Mouse (Mus musculus) ovary, adult 18-20 months (tissue): ENCODE measurements around the gene Cep95.
"Not testable (repeated sequence)": the region's sequence is repeated elsewhere in the genome, so short reads cannot be mapped to it uniquely, and the experiment has no call there.

Source experiments
- DNase-seq: peaks from one replicate; pipeline ENCODE4 v3.0.0; 2022; ENCODE audit warnings: low spot score, mixed read lengths

Cep95 gene

GRCm38 (mm10) chr11:106776960-106777359 is 12.1 kb upstream of the Cep95 start:
- no peak for DNase-seq

DNA sequence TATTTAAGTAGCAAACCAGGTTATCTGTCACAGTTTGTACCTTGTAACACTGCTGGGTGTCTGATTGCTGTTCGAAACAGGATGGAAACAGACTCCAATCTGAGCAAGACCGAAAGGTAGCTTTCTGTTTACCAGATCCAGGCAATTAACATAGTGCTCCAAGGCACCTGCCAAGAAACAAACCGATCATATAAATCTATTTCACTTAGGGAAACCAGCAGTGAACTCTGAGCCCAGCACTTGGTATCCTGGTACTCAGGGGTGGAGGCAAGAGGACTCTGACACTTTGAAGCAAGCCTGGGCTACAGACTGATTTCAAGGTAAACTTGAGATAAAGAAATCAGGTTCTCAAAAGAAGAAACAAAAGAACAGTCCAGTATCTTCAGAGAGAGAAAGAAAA is 11.7 kb upstream of the Cep95 start:
- no peak for DNase-seq

GRCm38 (mm10) chr11:106778132-106778531 is 10.9 kb upstream of the Cep95 start:
- DNase-seq, result no peak

GRCm38 (mm10) chr11:106778589-106779387 is 10.3 kb upstream of the Cep95 start:
- DNase-seq, result no peak

GRCm38 (mm10) chr11:106779388-106780088 is 9.5 kb upstream of the Cep95 start, which contains the start of gene Polg2:
Polg2 (minus strand) TSS chr11:106779537.
- DNase-seq, result peak; percentile 85

DNA sequence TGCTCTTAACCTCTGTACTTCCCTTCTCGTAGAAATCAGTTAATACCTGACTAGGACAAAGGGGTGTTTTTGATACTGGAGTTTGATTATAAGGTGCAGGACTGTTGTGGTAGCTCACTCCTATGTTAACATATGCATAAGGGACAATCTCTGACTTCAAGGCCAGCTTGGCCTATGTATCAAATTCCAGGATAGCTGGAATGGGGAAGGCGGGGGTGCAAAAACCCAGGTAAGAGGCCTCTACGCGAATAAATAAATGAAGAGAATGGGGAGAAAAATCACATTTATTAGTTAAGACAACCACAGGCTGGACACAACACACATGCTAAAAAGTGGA is 9.0 kb upstream of the Cep95 start:
- no peak for DNase-seq

DNA sequence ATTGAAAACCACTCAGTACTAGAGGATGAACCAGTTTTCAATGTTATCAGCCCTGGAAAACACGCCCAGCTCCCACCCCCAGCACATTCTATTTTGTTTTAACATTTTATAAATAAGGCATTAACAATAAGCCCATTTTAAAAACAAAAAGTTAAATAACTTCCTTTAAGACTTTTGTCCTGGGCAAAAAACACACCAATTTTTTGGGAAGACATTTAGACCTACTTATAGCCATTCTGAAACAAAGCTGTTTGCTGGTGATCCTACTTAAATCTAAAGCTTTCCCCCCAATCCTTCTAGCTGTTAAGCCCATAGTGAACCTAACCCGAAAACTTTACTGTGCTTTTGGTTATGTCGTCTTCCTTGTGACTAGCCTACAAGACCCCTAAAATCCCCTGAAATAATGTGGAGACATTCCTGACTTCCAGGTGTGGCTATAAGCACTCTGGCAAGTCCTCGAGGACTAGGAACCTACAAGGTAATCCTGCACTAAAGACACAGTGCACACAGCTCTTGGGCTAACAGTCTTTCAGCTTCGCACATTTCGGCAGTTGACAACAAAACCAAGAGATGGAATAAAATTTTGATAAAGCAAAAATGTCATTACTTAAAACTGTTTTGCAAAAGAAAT is 8.3 kb upstream of the Cep95 start:
- no peak for DNase-seq

DNA sequence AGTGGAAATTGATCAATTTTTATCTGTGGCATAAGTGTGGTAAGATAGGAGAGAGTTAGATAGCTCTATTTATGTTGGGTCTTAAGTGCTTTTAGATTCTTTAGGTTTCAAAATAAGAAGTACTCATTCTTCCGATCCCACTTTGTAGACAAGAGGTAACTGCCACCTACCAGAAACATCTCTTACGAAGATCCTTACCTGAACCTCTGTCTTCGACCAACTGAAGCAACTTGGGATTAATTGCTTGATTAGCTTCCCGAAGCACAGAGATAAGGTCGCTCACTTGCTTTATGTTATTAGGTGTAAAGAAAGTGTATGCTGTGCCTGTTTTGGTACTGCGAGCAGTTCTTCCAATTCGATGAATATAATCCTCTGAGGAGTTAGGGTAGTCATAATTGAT is 6.8 kb upstream of the Cep95 start:
- DNase-seq, result not testable (repeated sequence)

DNA sequence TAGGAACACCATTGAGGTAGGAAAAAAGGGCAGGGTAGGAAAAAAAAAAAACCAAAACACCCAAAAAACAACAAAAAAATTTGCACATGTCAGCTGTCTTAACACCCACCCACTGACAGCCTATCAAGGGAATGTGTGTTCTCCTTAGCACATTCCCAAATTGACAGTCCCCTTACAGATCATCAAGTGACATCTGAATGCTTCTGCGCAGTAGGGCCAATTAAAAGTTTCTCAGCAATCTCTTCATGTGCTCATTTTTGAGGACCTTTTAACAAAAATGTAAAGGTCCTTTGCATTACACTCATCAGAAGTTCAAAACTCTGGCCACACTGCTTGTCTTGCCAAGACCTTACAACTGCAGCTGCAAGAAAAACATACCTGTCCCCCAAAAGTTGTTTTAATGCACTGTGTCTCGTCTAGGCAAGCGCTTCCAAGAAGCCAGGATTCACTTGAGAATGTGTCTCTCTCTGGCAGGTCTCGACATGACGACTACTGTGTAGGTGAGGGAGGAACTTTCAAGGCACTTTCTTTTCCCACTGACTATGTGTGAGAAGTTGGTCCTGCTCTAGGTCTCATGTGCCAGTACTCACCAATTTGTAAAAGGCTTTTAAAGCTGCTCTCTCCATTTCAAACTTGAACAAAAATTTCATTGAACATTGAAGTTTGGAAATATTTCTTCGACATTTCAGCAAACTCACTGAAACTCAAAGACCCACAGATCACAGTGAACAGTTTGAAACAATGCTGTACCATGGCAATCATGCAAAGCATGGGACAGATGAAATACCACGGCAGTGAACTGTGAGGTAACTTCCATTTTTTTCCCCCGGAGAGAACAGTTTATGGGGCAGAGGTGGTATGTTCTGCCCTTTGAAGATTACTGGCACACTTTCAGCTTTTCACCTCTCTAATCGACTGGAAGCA is 5.9 kb upstream of the Cep95 start:
- no peak for DNase-seq

DNA sequence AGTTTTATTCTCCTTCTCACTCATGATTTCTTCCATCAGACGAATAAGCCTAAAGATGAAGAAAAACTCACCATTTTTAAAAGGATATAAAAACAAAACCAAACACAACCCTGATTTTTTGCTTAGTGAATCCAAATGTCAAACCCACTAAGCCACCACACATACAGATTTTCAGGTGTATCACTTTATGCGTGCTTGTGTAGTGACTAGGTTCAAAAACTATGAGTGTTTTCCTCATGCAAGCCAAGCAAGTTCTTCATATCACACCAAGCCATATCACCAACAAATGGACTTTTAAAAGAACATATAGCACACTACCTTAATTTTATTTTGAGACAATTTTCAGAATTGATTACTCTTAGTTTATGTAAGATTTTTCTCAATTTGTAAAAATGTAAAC is 4.6 kb upstream of the Cep95 start:
- no peak for DNase-seq

GRCm38 (mm10) chr11:106785043-106785442 is 4.0 kb upstream of the Cep95 start:
- DNase-seq, result no peak

- DNase-seq, result peak; percentile 81
Observed at GRCm38 (mm10) chr11:106787131-106788025, 1.7 kb upstream of the Cep95 start.

- peak; percentile 94 for DNase-seq
Observed at GRCm38 (mm10) chr11:106788026-106788774, 852 bp upstream of the Cep95 start.

GRCm38 (mm10) chr11:106789649-106790048 is 597 bp downstream of the Cep95 start:
- no peak for DNase-seq

GRCm38 (mm10) chr11:106793846-106794245 is 4.8 kb downstream of the Cep95 start:
- DNase-seq, result no peak

DNA sequence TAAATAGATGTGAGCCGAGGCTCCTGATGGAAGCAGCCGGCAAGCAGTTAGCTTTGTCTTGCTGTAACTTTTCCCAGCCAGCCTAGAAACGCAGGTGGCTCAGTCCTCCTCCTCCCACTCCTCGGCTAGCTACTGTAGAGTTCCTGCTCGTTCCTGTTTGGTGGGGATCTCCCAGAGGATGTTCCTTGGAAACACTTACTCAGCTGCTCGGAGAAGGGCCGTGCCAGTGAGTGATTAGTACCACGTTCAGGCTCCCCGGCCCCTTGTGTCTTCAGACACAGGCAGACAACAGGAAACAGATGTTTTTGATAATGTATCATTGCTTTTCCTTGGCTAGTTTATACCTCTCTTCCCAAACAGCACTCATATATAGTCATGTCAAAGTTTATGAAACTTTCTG is 6.6 kb downstream of the Cep95 start:
- DNase-seq, result no peak

DNA sequence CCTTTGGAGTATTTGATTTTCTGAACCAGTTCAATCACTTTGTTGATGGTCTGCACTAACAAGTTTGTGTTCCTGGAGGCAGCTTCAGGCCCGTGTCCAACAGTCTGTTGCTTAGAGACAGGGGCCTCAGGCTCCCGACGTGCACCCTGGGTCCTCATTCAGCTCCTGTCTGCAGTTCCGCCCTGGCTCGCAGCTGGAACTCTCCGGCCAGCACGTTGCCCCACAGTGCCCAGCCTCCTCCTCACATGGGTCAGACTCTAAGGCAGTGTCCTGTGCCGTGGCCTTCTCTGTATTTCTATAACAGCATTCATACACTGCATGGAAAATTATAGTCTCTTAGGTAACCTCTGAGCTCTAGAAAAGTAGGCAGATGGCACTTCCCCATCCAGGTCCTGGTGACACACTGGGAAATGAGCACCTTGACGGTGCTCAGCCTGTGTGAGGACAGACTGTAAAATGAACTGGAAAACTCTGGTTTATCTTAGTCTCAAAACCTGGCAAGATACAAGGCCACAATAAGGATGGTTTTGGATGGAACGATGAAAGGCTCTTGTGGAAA is 13.1 kb downstream of the Cep95 start:
- DNase-seq, result no peak

DNA sequence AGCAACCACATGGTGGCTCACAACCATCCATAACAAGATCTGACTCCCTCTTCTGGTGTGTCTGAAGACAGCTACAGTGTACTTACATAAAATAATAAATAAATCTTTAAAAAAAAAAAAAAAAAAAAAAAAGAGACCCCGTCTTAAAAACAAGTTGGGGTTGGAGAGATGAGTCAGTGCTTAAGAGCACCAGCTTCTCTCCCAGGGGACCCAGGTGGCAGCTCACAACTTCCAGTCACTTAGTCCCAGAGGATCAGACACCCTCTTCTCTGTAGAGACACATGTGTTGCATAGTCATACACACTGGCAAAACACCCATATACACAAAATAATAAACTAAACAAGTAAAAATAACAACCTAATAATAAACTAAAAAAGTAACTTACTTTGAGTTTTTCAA is 18.4 kb downstream of the Cep95 start:
- DNase-seq, result not testable (repeated sequence)

DNA sequence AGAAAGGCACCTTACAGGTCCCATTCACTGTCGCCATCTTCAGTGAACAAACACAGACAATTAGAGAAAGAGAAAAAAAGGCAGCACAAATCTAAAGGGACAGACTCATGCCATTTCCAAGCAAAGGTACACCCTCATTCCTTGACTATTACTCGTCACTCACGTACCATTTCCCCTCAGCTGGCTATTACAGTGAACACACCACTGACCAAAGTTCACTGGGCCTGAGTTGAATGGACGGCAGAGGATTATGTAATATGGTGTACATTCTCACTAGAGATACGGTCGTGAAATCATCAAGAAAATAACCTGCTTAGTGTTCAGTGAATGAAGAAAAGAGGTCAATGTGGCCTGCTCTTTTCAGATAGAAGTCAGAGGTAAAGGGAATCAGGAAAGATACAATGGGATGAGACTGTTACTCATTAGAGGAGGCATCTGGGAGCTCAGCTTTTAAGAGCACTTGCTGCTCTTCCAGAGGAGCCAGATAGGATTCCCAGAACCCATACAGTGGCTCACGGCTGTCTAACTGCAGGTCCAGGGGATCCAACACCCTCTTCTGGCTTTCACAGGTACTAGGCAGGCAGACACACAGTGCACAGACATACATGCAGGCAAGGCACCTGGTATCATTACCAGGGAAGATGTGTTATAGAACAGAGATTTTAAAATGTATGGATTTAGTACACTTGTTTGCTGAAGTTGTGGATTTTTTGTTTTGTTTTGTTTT is 23.5 kb downstream of the Cep95 start:
- no peak for DNase-seq
